Mouse (Mus musculus): ENCODE data around the gene Tmc2. TPM values are rescaled to one million over a fixed set of nuclear protein-coding genes. Genes with fewer than 3 reads are reported as not detected.

Gene Tmc2
- total RNA-seq, 2 experiments from 2014 or later: not detected

- peak; percentile 48 for ATAC-seq (replicated peaks; ENCODE audit: low FRiP score, low TSS enrichment, poor library complexity, severe bottlenecking)
These were observed 98.5 kb downstream of the Tmc2 start for GRCm38 (mm10) chr2:130293486-130293885.

- no peak for ATAC-seq (replicated peaks; ENCODE audit: low FRiP score, low TSS enrichment, poor library complexity, severe bottlenecking)
These were observed 99.4 kb downstream of the Tmc2 start for GRCm38 (mm10) chr2:130294218-130294935.

- no peak for ATAC-seq (replicated peaks; ENCODE audit: low FRiP score, low TSS enrichment, poor library complexity, severe bottlenecking)
These were observed 99.9 kb downstream of the Tmc2 start, which contains the start of gene Ebf4 for GRCm38 (mm10) chr2:130294936-130295277. Gene Ebf4, plus strand, starts transcription at chr2:130295169.

- no peak for ATAC-seq (replicated peaks; ENCODE audit: low FRiP score, low TSS enrichment, poor library complexity, severe bottlenecking)
These were observed 100.5 kb downstream of the Tmc2 start for GRCm38 (mm10) chr2:130295331-130296133.

GRCm38 (mm10) chr2:130296134-130296745 lies 101.2 kb downstream of the Tmc2 start:
- ATAC-seq (replicated peaks; ENCODE audit: low FRiP score, low TSS enrichment, poor library complexity, severe bottlenecking): no peak

- no peak for ATAC-seq (replicated peaks; ENCODE audit: low FRiP score, low TSS enrichment, poor library complexity, severe bottlenecking)
These were observed 102.6 kb downstream of the Tmc2 start for GRCm38 (mm10) chr2:130297580-130297979.

GRCm38 (mm10) chr2:130303014-130303413 lies 108.0 kb downstream of the Tmc2 start:
- no peak for ATAC-seq (replicated peaks; ENCODE audit: low FRiP score, low TSS enrichment, poor library complexity, severe bottlenecking)

Other genes with a start within 250 kb of the Tmc2 start
- gene Tgm3, start 182.8 kb upstream of the Tmc2 start, total RNA-seq (2014; fragmentation: Nextera tagmentation): not detected in 2 replicates
- not detected in 2 replicates for gene Tgm3, start 182.8 kb upstream of the Tmc2 start, total RNA-seq (2017)
- gene Tgm6, start 82.8 kb upstream of the Tmc2 start, total RNA-seq (2014; fragmentation: Nextera tagmentation): not detected in 2 replicates
- gene Tgm6, start 82.8 kb upstream of the Tmc2 start, total RNA-seq (2017): not detected in 2 replicates
- gene Snrpb, start 15.8 kb upstream of the Tmc2 start, total RNA-seq (2014; fragmentation: Nextera tagmentation): 340 and 389 TPM in 2 replicates
- 197 and 273 TPM in 2 replicates for gene Snrpb, start 15.8 kb upstream of the Tmc2 start, total RNA-seq (2017)
- 692 and 1,066 TPM in 2 replicates for gene Nop56, start 79.2 kb downstream of the Tmc2 start, total RNA-seq (2014; fragmentation: Nextera tagmentation)
- gene Nop56, start 79.2 kb downstream of the Tmc2 start, total RNA-seq (2017): 748 and 779 TPM in 2 replicates
- 197 and 240 TPM in 2 replicates for gene Idh3b, start 89.4 kb downstream of the Tmc2 start, total RNA-seq (2014; fragmentation: Nextera tagmentation)
- gene Idh3b, start 89.4 kb downstream of the Tmc2 start, total RNA-seq (2017): 145 and 164 TPM in 2 replicates
- not detected in 2 replicates for gene Ebf4, start 100.0 kb downstream of the Tmc2 start, total RNA-seq (2014; fragmentation: Nextera tagmentation)
- not detected in 2 replicates for gene Ebf4, start 100.0 kb downstream of the Tmc2 start, total RNA-seq (2017)
- 0.30 and 3.3 TPM in 2 replicates for gene Cpxm1, start 202.4 kb downstream of the Tmc2 start, total RNA-seq (2014; fragmentation: Nextera tagmentation)
- gene Cpxm1, start 202.4 kb downstream of the Tmc2 start, total RNA-seq (2017): 4.0 TPM in 1 of 2 replicates, not detected in the other
- gene Gm28372, start 210.0 kb downstream of the Tmc2 start, total RNA-seq (2014; fragmentation: Nextera tagmentation): not detected in 2 replicates
- gene Gm28372, start 210.0 kb downstream of the Tmc2 start, total RNA-seq (2017): not detected in 2 replicates
- not detected in 2 replicates for gene 1700020A23Rik, start 210.1 kb downstream of the Tmc2 start, total RNA-seq (2014; fragmentation: Nextera tagmentation)
- gene 1700020A23Rik, start 210.1 kb downstream of the Tmc2 start, total RNA-seq (2017): not detected in 2 replicates
- gene Tmem239, start 211.3 kb downstream of the Tmc2 start, total RNA-seq (2014; fragmentation: Nextera tagmentation): not detected in 2 replicates
- gene Tmem239, start 211.3 kb downstream of the Tmc2 start, total RNA-seq (2017): not detected in 2 replicates
- 150 and 199 TPM in 2 replicates for gene Vps16, start 229.1 kb downstream of the Tmc2 start, total RNA-seq (2014; fragmentation: Nextera tagmentation)
- gene Vps16, start 229.1 kb downstream of the Tmc2 start, total RNA-seq (2017): 123 and 151 TPM in 2 replicates
- gene Pced1a, start 229.5 kb downstream of the Tmc2 start, total RNA-seq (2014; fragmentation: Nextera tagmentation): 5.2 and 7.4 TPM in 2 replicates
- gene Pced1a, start 229.5 kb downstream of the Tmc2 start, total RNA-seq (2017): 7.2 and 8.2 TPM in 2 replicates

Data from megakaryocyte-erythroid progenitor cell, adult 5-6 weeks (primary cell).